Mouse (Mus musculus): ENCODE measurements around the gene Pigq.

The Pigq gene

DNA sequence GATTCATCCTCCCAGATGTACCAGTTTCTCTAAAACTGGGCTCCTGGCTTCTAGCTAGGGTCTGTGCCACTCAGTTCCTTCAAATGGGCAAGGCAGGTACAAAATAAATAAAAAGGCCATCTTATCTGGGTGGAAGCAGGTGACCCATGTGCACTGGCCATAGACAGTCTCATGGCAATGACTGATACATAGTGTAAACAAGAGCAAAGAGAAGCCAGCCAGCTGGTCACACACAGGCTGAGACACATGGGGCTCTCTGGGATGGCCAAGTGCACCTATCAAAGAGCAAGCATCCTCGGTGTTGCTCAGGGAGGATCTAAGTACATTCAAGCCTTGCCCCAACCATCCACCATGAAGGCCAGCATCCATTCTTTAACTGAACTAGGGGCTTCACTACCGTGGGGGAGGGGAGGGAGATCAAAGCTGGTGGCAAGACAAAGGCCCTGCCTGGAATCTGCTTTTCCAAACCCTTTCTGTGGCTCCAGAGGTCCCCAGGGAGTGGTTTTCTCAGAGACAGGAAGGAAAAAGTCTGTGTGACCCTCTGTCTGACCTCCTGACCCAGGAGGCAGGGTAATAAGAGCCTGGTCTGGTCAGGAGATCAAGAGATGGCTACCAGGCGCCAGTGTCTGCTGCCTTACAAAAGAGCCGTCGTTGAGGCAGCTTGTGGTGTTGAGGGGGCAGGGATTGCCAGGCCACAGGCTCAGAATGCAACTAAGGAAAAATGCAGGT, 63.7 kb downstream of the Pigq start:
- DNase-seq: no peak

DNA sequence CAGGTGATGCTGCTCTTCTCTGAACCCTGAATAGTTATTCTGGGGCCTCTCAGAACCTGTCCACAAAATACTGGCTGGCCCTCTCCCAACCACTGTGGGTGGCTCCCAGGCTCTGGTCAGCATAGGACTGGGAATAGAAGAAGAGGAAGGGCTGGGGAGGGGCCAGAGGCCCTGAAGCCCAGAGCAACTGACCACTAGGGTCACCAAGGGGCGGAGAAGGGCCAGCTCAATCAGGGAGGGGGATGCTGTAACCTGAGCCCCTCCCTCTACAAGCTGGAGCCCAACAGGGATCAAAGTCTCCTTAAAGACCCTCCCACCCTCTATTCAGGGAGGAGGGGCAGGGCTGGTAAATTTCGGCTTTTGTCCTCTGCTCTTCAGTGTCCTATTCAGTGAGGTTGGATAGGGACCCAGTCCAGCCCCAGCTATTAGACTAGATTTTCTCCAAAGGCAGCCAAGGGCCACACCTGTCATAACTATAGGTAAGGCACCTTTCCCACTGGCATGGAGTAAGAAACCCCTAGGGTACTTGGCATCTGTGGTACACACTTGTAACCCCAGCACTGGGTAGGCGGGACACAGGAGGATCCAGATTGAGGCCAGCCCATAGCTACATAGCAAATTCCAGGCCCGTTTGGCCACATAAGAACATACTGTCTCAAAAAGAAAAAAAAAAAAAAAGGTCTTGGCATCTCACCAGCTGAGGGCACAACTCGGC, 64.4 kb downstream of the Pigq start, which contains the start of gene Wfikkn1:
Gene Wfikkn1 (minus strand): TSS at position 663 of the 715 bp plus-strand sequence.
- no peak for DNase-seq

DNA sequence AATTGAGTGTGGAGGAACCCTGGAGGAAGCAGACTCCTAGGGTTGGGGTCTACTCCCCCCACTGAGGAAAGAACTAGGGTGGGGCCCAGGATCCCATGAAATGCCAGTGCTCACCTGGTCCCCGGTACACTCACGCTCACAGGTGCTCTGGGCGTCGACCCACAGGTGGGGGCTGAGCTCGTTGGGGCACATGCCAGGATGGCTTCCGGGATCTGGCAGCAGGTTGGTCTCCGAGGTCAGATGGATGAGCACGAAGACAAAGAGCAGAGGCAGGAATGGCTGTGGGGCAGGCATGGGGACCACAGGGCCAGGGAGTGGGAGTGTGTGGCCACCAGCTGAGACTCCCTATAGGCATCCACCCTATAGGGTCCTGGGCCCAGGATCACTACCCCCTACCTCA, 65.0 kb downstream of the Pigq start:
- no peak for DNase-seq

DNA sequence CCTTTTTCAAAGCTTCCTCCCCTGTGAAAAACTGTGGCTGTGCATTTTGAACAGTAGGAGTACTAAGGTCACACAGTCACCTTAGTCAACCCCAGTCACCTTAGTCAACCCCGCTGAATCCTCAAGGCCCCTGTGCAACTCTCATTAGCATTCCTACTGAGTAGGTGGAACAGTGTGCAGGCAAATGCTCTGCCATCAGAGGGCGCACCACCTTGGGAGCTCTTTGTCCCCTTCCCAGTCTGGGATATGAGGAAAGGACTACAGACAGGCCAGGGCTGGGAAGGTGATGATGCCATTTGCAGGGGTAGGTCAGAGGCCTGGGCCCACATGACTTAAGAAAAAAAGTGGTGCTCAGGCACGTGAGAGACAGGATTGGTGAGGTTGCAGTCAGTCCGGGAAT, 65.5 kb downstream of the Pigq start:
- DNase-seq: peak; percentile 66

DNA sequence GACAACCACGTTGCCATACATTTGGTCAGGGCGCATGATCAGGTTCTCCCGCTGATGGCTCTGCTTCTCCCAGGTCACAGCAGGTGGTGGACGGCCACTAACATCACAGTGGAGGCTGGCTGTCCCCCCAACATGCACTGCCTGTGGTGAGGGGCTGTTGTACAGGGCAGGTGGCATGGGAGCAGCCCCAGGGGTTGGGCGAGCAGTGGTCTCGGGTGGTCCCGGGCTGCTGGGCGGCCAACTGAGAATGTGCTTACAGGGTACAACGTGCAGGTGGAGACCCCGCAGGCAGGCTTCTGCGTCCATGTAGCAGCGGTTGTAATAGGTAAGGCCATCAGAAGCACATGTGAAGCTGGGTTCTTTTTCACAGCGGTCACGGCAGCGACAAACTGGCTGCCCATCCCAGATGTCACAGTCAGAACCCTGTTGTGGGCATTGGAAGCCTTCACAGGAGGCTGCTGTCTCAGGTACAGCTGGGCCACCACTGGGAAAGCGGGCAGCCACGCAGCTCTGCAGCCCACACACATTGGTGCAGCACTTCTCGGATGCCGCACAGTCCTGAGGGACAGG, 66.0 kb downstream of the Pigq start:
- DNase-seq: no peak

DNA sequence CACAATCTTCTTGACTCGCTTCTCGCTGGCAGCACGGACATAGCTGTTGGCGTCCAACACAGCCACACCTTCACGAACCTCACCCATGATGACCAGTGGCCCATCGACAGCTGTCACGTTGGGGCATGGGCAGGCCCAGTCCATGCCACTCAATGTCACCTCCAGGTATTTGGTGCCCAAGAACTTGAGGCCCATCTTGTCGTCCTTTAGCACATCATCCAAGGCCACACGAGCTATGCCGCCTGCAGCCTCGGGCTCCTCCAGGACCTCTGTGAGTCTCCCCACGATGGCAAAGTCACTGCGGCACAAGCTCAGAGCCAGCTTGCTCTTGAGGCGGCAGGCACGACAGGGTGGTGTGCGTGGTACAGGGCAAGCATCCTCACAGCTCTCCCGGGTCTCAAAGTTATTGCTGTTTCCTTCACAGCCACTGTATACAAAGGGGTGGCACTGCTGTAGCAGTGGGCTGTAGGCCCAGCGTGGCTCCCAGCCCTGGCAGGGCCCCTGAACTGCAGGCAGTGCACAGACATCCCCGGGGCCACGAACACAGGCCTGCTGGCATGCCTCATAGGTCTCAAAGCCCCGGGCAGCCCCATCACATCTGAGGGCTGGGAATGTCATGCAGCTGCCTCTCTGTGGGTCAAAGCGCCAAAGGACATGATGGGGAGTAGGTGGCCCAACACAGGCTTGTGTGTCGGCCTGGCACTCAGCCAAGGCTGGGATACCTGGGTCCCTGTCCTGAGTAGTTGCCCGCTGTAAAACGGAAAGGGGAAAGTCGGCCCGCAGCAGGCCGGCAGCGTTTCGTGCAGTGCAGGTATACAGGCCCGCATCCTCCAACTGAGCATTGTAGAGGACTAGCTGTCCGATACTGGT, 66.8 kb downstream of the Pigq start:
- DNase-seq: no peak

DNA sequence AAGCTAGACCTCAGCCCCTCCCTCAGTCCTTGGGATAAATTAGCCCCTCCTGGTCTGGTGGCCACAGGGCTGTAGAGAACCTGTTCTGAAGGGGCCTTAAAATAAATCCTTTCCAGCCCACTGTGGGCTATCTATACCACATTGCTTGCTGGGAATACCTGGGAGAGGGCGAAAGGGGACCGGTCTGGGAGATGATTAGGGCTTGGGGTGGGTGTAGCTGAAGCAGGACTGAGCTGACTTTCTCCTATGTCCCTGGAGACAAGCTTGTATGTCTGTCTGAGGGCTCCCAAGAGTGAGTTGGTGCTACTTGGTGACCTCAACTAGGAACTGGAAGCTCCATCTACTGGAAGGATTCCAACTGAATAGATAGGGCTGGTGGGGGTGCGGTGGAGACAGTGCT, 67.7 kb downstream of the Pigq start:
- DNase-seq: no peak
